Mouse (Mus musculus) cerebellum, adult 8-10 months (tissue): ENCODE measurements around the gene Coq3.
A peak's percentile ranks its signal among the peaks of the same experiment; 100 is the strongest.

Source experiments
- DNase-seq: peaks from one replicate; pipeline ENCODE4 v3.0.0; 2022

The Coq3 gene

DNA sequence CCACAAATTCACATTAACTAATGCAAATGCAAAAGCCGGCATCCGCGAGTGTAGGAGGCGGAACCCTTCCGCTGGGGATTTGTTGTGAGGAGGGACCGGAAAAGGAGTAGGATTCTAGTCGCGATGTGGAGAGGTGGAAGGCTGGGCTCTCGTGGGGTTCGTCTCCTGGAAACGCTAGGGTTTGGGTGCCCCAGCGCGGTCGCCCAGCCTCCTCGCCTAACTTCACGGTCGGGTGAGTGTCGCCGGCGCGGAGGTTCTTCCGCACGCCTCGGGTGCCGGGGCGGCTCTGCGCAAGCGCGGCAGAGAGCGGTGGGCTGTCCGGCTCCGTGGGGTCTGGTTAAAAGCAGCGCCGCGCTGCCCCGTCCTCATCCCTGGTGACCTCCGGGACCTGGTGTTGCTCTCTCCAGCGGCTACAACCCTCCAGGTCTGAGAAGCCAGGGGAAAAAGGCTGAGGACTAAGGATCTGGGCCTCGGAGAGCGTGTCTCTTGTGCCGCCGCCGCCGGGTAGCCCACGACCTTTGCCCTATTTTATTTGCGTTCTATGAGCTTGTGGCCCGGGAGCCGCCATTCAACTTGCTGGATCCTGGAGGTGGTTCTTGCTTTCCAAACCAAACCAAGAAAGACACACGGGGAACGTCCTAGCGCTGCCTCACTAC lies at the start of gene Coq3:
Coq3 (plus strand) TSS at position 109 of the 656 bp plus-strand sequence.
- peak; percentile 78 for DNase-seq

DNA sequence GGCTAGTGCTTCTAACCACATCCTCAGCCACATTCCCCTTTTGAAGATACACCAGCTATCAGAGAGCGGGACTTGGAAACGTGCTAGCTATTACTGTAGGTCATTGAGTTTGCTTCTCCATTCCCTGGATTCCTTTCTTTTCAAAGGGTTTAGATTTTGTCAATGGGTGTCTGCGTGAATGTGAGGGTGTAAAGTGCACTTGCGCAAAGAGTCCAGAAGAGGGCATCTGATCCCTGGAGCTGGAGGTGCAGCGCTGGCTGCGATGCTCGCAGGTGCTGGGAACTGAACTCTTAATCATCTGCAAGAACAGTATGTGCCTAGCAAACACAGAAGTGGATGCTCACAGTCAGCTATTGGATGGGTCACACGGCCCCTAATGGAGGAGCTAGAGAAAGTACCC lies 46.6 kb upstream of the Coq3 start:
- no peak for DNase-seq

DNA sequence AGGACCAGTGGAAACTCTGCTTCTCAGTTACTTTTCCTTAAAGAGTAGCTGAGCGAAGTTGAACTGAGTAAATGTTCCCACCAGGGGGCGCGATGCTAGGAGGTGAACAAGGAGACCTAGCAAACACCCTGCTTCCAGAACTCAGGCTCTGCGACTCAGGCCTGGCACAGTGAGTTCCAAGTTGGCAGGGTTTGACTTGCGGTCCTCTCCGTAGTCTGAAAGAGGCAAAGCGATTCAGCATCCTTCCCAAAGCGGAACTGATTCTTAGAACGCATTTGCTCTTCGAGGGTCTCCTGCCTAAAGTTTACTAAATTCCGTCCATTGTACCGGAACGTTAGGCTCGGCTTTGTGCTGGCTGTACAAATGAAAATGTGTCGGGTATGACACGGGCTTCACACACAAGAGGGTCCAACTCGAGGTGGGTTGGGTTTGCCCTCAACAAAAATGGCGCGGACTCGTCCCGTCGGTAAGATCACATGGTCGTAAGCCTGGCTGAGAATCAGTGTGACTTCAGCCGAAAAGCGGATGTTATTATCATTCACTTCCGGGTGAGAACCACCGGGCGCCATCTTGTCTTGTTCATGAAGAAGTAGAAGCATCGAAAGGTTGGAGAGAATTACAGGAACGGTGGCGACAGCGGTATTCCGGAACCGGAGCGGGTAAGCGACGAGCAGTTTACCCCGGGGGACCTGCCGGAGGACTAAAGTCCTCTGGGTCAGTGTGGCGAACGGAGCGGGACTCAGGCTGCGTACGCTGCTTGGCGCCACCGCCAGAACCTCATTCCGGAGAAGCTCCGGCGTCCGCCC lies 31.8 kb upstream of the Coq3 start, which contains the start of gene Pnisr:
Pnisr (plus strand) TSS at position 103 of the 806 bp plus-strand sequence.
- peak; percentile 93 for DNase-seq

DNA sequence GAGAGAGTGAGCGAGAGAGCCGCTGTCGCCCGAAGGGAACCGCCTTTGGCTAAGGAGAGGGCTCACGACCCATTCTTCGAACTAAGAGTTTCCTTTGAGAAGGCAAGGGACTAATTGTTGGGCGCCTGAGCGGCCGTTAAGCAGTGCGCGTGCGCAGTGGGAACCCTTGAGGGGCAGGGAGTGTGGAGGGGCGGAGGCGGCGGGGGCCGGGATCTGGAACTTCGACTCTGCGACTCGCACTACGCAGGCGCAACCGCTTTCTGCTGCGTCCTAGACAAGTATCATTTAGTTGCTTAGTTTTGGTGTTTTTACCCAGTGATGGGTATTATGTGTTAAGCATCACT lies 31.2 kb upstream of the Coq3 start:
- DNase-seq, result peak; percentile 87

DNA sequence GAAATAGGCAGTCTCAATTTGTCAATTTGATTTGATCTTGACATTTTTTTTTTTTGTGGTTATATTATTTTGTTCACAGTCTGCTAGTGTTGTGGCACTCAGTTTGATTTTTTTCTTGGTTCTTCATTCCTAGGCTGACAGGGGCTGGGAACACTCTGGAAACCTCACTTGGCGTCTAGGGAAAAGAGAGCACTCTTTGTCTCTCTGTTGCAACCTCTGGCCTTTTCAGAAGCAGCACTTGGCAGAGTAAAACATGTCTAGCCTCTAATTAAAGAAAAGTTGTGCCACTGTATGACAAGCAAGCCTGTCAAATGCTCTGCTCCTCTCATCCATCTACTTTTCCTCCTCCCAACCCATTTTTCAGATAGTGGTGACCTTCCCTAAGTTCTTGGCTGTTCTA lies 22.0 kb upstream of the Coq3 start:
- no peak for DNase-seq

DNA sequence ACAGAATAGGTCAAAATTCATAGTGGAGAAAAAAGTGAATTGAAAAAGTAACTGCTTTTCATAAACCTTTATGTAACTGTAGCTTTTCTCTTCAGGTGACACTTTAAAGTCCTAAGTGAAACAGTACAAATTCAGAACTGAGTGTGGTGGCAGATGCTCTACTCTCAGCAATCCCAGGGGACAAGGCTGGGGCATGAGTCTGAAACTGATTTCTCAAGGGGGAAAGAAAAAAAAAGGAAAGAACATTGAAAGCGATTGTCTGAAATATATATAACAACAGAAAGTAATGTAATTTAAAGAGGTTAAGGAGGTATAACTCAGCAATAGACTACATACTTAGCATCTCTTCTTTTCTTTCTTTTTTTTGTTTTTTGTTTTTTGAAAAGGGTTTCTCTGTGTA lies 14.2 kb upstream of the Coq3 start:
- no peak for DNase-seq

DNA sequence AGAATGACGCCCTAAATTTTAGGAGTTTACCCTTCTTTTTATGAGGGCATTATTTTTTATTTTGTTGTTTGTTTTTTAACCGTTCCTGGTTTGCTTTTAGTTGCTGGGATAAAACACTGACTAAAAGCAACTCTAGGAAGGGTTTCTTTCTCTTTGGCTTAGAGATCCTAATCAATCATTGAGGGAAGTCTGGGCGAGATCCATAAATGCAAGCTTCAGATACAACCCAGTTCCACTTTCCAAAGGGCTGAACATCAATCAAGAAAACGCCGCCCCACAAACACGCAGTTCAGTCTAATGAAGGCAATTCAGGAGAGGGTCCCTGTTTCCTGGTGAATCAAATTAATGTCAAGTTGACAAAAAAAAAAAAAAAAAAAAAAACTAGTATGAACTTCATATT lies 697 bp upstream of the Coq3 start:
- no peak for DNase-seq

DNA sequence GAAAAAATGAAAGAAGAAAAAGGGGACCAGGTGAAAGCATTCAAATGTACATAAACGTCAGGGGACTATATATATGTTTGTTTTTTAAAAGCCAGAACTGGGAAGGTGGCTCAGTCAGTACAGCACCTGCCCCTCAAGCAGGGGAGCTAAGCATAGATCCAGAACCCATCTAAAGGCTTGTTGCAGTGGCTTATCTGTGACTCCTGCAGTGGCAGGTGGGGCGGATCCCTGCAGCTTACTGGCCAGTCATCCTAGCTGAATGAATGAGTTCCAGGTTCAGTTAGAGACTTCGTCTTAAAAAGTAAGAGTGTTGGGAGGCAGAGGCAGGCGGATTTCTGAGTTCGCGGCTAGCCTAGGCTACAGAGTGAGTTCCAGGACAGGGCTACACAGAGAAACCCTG lies 3.3 kb downstream of the Coq3 start:
- DNase-seq, result no peak

DNA sequence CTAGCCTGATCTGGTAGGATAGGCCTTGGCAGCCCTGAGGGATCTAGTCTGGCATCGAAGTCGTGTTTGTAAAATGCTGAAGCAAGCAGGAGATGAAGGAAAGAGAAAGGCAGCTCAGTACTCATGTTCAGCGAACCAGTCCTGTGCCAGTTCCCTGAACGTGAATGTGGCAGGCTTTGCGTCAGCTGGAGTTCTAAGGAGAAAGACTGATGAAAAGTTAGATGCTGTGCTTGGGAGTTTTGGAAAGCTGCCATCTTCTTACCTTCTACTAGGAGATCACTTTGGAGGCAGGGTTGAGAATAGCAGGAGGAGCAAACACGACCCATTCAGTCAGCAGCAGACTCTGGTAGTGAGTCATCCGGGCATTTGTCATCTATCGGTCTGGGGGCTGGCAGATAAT lies 6.4 kb downstream of the Coq3 start:
- no peak for DNase-seq

DNA sequence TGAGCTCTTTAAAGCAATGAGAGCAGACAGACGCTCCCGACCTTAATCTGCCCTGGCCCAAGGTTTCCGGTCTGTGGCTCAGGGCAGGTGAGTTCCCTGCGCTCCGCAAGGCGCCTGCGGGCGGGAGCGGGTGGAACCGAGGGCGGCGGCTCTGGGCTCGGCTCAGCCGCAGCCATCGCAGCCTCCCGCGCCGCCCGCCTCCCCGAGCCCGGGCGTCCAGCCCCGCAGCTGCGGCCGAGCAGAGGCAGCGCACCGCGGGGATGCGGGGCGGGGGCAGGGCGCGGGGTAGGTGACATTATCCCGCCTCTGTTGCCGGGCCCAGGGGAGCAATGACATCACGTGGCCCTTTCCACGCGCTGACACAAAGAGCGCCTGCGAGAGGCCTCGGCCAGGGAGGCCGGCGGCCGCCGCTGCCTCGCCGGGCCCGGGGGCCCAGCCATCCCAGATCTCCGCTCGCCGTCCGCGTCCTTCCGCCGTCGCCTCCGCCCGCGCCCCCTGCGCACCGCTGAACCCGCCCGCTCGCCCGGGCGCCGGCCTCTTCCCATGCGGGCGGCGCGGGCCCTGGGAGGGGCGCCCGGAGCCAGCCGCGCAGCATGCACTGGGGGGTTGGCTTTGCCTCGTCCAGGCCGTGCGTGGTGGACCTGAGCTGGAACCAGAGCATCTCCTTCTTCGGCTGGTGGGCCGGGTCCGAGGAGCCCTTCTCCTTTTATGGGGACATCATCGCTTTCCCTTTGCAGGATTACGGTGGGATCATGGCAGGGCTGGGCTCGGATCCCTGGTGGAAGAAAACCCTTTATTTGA lies 51.7 kb downstream of the Coq3 start, which contains the start of gene Faxc:
Faxc (plus strand) TSS at position 359 of the 801 bp plus-strand sequence.
- DNase-seq, result peak; percentile 77

DNA sequence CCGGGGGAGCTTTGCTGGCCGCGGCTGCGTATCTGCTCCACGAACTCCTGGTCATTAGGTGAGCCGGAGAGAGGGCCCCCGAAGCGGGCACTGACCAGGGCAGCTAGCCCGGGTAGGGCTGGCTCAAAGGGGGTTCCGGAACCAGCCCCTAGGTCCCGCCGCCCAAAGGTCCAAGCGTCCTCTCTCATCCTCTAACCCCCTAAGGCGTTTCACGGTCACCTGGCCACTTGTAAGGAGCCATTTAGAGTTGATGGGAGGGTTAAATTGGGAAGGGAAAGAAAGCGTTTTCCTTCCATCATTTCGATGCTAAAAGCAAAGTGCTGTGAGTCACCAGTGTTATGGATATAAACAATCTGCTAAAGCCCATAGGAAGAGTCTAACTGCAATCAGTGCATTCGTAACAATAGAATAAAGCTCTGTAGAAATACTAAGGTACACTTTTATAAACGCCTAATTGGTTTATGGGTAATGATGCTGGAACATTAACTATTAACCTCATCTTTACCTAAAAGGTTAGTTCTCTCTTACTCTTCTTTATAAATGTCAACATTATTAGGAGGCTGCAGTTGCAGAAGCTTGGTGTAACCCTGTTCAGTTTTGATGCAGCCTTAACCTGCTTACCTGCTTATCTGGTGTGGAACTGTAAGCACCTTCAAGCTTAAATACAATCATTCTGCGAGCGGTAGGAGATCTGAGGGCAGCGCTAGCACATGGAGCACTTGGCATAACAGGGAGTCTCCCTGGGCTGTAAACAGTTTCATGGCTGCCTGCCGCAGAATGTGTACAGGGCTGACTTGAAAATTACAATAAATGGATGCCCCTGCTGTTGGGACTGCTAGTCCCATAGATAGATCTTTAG lies 52.5 kb downstream of the Coq3 start:
- no peak for DNase-seq

DNA sequence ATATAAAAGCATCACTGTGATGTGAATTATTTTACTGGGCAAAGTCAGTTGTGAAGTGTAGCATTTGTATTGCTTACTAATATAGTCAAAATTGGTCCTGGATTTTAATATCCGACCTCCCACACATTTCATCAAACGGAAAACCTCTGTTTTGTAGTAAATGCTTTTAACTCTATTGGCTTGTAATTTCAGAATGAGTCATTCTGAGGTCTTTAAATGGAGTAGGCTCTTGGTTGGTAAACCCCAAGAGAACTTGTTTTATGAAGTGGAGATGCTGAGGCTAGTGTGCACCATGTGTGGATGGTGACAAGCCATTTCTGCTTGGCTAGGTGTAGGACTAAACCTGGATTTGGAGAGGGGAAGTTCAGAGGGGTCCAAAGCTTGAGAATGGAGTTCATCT lies 55.9 kb downstream of the Coq3 start:
- no peak for DNase-seq

DNA sequence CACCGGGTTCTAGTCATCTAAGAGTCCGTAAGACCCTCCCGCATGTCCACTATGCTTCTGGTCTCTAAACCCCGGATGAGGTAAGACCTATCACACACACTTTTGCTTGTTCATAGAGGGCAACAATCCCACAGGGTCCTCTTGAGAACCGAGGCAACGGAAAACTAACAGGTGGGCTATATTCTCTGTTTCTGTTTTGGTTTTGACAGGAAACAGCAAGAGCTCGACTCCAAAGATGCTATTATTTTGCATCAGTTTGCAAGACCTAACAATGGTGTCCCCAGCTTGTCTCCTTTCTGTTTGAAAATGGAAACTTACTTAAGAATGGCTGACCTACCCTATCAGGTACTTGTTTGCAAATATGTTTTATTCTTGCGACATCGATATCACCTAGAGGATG lies 57.0 kb downstream of the Coq3 start:
- no peak for DNase-seq

DNA sequence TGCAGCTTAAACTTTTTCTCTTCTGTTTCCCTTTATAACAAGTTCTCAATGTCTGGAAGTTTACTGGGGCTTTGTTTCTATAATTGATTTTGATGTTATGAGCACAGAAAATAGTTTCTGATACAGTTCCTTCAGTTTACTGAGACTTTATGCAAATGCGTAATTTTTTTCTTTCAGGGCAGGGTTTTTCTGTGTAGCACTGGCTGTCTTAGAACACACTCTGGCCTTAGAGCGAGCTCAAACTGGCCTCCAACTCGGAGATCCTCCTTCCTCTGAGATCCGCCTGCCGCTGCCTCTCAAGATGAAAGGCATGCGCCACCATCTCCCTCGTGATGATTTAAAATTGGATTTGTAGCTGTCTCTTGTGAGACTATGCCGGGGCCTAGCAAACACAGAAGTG lies 58.4 kb downstream of the Coq3 start:
- DNase-seq, result no peak

DNA sequence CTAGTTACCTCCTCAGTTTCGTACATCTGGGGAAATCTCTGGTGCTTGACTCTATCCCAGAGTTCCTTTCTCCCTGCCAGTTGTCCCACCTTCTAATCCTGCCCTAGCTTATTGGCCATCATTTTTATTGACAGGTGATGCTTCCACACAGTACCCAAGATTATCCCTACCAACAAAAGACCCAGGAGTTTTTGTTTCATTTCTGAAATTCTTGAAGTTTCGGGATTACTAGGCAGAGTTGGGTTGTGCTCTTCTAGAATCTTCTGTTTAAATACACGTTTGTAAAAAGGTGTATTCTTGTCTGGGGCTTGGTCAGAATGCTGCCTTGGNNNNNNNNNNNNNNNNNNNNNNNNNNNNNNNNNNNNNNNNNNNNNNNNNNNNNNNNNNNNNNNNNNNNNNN lies 65.2 kb downstream of the Coq3 start:
- DNase-seq, result no peak

DNA sequence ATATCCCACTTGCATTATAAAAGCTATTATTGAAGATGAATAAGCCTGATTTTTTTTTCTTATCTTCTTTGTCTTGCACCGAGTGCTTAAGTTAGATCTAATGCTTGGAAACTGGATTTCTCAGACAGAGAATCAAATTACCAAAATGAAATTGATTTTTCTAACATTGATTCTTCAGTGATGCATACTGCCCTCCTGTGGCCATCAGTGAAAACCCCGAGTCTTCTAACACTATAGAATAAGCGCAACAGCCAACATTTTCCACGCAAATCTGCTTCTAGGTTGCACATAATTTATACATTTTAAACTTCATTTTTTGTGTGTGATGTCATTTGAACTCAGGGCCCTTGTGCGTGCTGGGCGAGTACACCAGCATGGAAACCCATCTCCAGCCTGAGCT lies 72.0 kb downstream of the Coq3 start:
- peak; percentile 39 for DNase-seq

DNA sequence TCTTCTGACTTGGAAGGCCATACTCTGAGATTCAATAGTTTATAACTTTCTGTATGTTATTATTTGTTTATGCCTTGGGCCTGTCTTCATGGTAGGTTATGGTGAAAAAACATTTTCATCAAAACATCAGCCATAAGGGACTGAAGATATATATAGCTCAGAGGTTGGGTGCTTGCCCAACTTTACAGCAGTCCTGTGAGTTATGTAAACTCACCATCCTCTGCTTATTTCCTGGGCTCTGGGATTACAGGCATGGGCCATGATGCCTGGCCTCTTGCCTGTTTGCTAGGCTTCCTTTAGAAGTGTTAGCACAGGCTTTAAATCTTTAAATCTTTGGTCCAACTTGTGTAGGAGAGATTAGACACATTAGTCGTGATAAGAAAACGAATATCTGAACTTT lies 72.8 kb downstream of the Coq3 start:
- no peak for DNase-seq

DNA sequence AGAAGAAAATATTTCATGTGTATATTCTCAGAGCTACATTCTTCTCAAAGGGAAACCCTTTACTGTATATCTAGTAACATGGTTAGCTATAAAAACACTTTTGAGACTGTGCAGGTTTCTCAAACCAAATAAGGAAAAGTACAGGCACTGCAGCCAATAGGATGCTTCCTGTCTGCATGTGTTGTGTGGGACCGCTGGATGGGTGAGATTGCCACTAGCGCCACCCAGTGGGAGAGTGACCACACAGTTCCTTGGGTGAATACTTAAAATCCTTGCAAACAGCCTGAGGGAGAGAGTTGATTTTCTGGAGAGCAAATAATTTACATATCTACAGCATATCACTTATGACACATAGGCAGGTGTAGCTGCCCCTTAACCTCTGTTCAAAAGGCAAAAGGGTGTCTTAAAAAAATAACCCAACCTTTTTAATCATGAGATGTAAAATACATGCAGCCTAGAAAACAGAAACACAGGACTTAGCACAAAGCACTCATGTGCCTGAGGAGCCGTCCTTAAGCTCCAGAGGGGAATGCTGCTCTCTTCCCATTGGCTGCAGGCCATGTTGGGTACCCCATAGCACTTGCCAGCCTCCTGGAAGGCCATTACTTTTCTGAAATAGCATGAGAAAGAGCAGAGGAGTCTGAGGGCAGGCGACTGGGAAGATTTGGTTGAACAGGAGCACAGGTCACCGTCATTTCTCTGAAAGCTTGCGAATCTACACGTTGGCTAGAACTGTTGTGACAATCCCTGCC lies 78.3 kb downstream of the Coq3 start:
- peak; percentile 34 for DNase-seq
